Mouse (Mus musculus) forebrain, embryonic 15.5 days (tissue): ENCODE measurements around the gene Fscb. TPM values are rescaled to one million over a fixed set of nuclear protein-coding genes. Genes with fewer than 3 reads are reported as not detected.

Experiments used
- ATAC-seq: fragments of 200-750 bp; cut with Nextera tagmentation; replicated peaks from 2 replicates; pipeline ENCODE4 v1.8.0; 2017; ENCODE audit warnings: mild to moderate bottlenecking, moderate TSS enrichment, moderate library complexity
- H3K27ac ChIP-seq: fragments of 300-500 bp; sonication (generic); replicated peaks from 2 replicates; pipeline ENCODE4 v1.5.1; 2015; ENCODE audit warnings: mild to moderate bottlenecking, inconsistent platforms
- H3K27me3 ChIP-seq: fragments of 300-500 bp; sonication (generic); 2 replicates; pipeline ENCODE4 v1.6.1; 2015; ENCODE audit warnings: inconsistent platforms
- H3K36me3 ChIP-seq: fragments of 300-500 bp; sonication (generic); 2 replicates; pipeline ENCODE4 v1.6.1; 2015; ENCODE audit warnings: mild to moderate bottlenecking, inconsistent platforms
- H3K4me1 ChIP-seq: fragments of 300-500 bp; sonication (generic); 2 replicates; pipeline ENCODE4 v1.6.1; 2015; ENCODE audit warnings: inconsistent platforms
- H3K4me2 ChIP-seq: fragments of 300-500 bp; sonication (generic); replicated peaks from 2 replicates; pipeline ENCODE4 v1.6.1; 2015; ENCODE audit warnings: mild to moderate bottlenecking, inconsistent platforms
- H3K4me3 ChIP-seq: fragments of 300-500 bp; sonication (generic); 2 replicates; pipeline ENCODE4 v1.5.1; 2015; ENCODE audit warnings: mild to moderate bottlenecking, inconsistent platforms
- H3K9ac ChIP-seq: fragments of 300-500 bp; sonication (generic); replicated peaks from 2 replicates; pipeline ENCODE4 v1.6.1; 2015; ENCODE audit warnings: mild to moderate bottlenecking, inconsistent platforms
- H3K9me3 ChIP-seq: fragments of 300-500 bp; sonication (generic); 2 replicates; pipeline ENCODE4 v1.6.1; 2016; ENCODE audit warnings: inconsistent platforms
- WGBS: fragments of 180-500 bp; shearing (Covaris S2); methylation state at CpG from one replicate; pipeline ENCODE4 v1.1.7; 2015; ENCODE audit warnings: mixed read lengths; 5-methylcytosine and 5-hydroxymethylcytosine counted together
- polyA plus RNA-seq: library from polyadenylated mRNA; unstranded; fragments of >200 nt; fragmentation: Nextera tagmentation; extraction: Ambion mirVana; gene quantifications from 2 replicates; pipeline ENCODE4 v1.2.1, GENCODE M21; 2015

The Fscb gene
- polyA plus RNA-seq: not detected in 2 replicates

DNA sequence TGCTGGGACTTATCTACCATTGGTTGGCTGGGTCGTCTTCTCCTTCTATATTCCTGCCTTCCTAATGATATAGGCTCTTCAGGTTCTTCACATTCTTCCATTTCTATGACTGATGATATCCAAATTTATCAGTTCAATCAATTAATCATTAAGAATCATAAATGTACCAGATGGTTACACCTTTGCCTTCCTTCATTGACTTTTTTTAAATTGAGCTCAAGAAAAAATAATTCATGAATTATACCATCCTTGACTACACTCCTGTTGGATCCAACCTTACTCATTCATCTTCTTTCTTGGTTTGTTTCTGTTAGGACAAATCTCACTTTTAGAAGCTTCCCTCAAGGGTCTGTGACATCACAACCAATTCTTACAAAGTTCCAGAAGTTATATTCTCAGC lies at the start of gene Fscb:
Gene Fscb (minus strand): TSS at position 101 of the 400 bp plus-strand sequence.
- no peak for ATAC-seq
- Histone ChIP-seq H3K27me3 (no peaks in the 10 kb centered on the region), H3K36me3 (no peaks in the 10 kb centered on the region), H3K4me1 (no peaks in the 10 kb centered on the region), H3K27ac (no peak within 1 kb of the TSS), H3K4me3 (no peak within 1 kb of the TSS), H3K9ac (no peak within 1 kb of the TSS), H3K9me3 (no peaks in the 10 kb centered on the region), H3K4me2 (no peak within 1 kb of the TSS)
- 80% methylated on average over 1 of the region's 1 CpGs for WGBS

DNA sequence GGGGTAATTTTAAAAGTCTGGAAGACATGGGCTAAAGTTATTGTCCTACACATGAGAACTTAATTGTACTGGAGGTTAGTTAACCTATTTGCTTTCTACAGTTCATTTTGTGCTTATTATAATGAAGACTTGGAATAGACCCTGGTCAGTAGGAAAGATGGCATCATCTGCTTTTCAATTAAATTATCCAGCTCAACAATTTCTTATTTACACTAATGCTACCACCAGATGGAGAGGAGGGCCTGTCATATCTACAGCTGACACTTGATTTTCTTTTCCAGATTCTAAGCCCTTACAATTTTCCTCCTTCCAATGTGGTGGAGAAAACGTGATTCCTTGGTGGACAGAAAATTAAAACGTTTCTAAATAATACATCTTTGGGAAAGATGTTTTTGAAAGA lies 42.3 kb upstream of the Fscb start:
- 60% methylated on average over 2 of the region's 2 CpGs for WGBS

DNA sequence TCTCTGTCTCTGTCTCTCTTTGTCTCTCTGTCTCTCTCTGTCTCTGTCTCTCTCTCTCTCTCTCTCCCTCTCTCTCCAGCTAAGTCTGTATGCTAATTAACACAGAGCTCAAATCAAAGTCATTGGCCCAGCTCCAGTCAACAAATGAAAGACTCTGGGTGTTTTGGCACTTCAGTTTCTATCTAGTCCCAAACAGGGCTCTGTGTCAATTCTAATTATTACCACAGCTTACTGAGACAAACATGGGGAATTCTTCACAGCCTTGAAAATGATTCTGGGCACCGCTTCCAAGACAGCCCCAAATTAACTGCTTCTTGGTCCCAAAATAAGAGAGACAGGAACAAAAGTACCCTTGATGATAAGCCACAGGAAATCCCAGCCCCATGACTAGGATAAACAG lies 38.9 kb upstream of the Fscb start:
- 40% methylated on average over 1 of the region's 1 CpGs for WGBS

More for the DNA sequence above, 42.3 kb upstream of the Fscb start:
- H3K4me3 ChIP-seq: no peak overlapping the region
- H3K4me2 ChIP-seq: no peak overlapping the region
- H3K27me3 ChIP-seq: no peaks in the 10 kb centered on the region
- no peak for ATAC-seq
- H3K9ac ChIP-seq: no peak overlapping the region
- no peaks in the 10 kb centered on the region for H3K9me3 ChIP-seq
- H3K4me1 ChIP-seq: no peaks in the 10 kb centered on the region
- no peaks in the 10 kb centered on the region for H3K36me3 ChIP-seq
- no peak overlapping the region for H3K27ac ChIP-seq

DNA sequence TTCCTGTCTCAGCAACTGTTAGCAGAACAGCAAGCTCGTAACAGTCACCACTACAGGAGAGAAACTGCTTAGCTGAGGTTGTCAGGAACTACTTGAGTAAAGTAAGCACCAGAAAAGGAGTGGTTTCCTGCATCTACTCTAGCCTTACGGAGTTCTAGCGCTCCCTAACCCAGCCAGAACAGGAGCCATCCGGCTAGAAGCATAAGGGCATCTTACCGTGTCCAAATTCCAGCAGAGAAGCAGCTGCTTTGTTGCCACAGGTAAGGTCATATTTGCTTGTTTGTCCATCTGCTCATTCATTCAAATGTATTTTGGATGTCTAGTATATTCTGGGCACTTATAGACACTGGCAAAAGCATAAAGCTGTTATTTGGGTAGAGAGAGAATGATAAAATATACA lies 23.2 kb upstream of the Fscb start:
- Histone ChIP-seq H3K4me1 (no peaks in the 10 kb centered on the region), H3K4me2 (no peak overlapping the region), H3K36me3 (no peaks in the 10 kb centered on the region), H3K9me3 (no peaks in the 10 kb centered on the region), H3K9ac (no peak overlapping the region), H3K4me3 (no peak overlapping the region), H3K27me3 (no peaks in the 10 kb centered on the region), H3K27ac (no peak overlapping the region)
- no peak for ATAC-seq
- WGBS: 87% methylated on average over 5 of the region's 5 CpGs

More for the DNA sequence above, 38.9 kb upstream of the Fscb start:
- Histone ChIP-seq H3K27me3 (no peaks in the 10 kb centered on the region), H3K4me1 (no peaks in the 10 kb centered on the region), H3K36me3 (no peaks in the 10 kb centered on the region), H3K4me2 (no peak overlapping the region), H3K4me3 (no peak overlapping the region), H3K27ac (no peak overlapping the region; the same call in 1 of the 2 replicates), H3K9me3 (no peaks in the 10 kb centered on the region), H3K9ac (no peak overlapping the region)
- peak; percentile 89 for ATAC-seq

DNA sequence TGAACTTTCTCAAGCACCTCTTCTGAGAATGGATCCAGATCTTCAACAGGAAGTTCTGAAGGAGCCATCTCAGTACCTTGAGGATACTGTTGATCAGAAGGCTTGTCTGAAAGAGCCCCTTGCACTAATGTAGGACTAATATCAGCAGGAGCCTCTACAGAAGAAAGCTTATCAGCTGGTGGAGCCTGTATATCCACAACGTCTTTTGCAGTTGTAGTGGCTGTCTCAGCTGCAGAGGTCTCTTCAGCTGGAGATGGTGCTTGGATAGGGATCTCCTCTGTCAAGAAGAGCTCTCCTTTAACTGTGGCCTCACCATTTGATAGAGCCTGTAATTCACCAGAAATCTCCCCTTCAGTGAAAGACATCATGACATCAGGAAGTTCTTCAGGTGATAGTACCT lies 875 bp downstream of the Fscb start:
- Histone ChIP-seq H3K36me3 (no peaks in the 10 kb centered on the region), H3K4me1 (no peaks in the 10 kb centered on the region), H3K27ac (no peak overlapping the region), H3K4me2 (no peak overlapping the region), H3K9ac (no peak overlapping the region), H3K4me3 (no peak overlapping the region), H3K27me3 (no peaks in the 10 kb centered on the region), H3K9me3 (no peaks in the 10 kb centered on the region)
- 78% methylated on average over 1 of the region's 1 CpGs for WGBS
- no peak for ATAC-seq

DNA sequence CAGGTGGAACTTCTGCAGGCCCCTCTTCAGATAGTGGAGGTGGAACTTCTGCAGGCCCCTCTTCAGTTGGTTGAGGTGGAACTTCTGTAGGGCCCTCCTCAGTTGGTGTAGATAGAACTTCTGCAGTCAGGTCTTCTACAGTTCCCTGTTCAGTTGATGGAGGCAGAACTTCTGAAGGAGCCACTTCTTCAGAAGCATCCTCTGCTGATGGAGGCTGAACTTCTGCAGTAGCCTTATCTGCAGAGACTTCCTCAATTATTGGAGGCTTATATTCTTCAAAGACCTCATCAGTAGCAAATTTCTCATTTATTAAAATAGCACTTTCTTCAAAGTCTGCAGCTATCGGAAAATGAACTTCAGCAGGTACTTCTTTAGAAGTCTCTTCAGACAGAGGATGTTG lies 1.4 kb downstream of the Fscb start:
- Histone ChIP-seq H3K9ac (no peak overlapping the region), H3K4me1 (no peaks in the 10 kb centered on the region), H3K27me3 (no peaks in the 10 kb centered on the region), H3K9me3 (no peaks in the 10 kb centered on the region), H3K4me3 (no peak overlapping the region), H3K27ac (no peak overlapping the region), H3K36me3 (no peaks in the 10 kb centered on the region), H3K4me2 (no peak overlapping the region)
- 93% methylated on average over 1 of the region's 1 CpGs for WGBS
- no peak for ATAC-seq

DNA sequence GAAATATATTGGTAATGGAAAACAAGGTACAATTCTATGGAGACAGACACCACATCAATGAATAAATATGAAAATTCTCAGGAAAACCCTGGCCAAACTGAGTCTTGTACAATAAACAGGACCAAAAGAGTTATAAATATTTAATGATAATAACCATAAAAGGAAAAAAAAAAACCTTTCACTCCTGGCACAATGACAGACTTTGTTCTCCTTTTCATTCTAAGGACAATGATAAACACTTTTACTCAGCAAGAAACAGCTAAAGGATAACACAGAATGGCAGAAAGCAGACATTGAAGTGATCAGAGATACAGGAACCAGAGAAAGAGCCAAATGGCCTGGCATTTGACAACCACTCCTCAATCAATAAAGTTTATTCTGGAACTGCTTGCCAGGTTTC lies 19.3 kb downstream of the Fscb start:
- Histone ChIP-seq H3K27me3 (no peaks in the 10 kb centered on the region), H3K4me1 (no peaks in the 10 kb centered on the region), H3K4me3 (no peak overlapping the region), H3K36me3 (no peaks in the 10 kb centered on the region), H3K9ac (no peak overlapping the region), H3K27ac (no peak overlapping the region), H3K9me3 (no peaks in the 10 kb centered on the region), H3K4me2 (no peak overlapping the region)
- no peak for ATAC-seq

DNA sequence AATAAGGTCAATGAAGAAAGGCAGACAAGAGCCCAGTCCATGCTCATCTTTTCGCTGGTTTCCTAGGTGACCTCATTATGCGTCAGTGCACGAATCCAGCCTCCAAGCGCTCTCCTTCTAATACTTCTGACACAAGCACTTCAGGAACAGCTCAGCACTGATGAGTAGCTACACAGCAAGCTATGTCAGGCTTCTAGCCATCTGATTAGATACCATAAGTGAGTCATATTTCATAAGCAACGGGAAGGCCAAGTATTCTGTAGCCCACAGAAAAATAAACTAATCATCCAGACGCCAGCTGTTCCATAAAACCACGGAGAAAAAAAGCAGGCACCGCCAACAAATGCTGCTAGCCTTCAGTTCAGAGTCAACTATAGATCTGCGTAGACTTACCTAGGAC lies 24.6 kb downstream of the Fscb start:
- Histone ChIP-seq H3K4me1 (no peaks in the 10 kb centered on the region), H3K4me3 (no peak overlapping the region), H3K4me2 (no peak overlapping the region), H3K27ac (no peak overlapping the region), H3K36me3 (no peaks in the 10 kb centered on the region), H3K9me3 (no peaks in the 10 kb centered on the region), H3K9ac (no peak overlapping the region), H3K27me3 (no peaks in the 10 kb centered on the region)
- WGBS: 83% methylated on average over 9 of the region's 9 CpGs
- ATAC-seq: no peak

DNA sequence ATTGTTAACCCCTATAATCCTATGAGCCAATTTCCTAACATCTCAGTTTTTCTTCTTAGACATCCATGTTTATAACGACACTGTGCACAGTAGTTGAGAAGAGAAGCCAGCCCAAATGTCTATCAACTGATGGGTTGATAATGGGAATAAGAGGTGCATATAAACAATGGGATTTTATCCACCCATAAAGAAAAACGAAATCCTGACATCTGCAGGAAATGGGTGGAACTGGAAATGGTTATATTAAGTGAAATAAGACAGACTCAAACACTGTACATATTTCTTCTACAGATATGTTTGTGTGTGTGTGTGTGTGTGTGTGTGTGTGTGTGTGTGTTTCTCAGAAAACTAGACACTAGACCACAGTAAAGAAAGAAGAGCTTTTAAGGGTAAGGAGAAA lies 37.8 kb downstream of the Fscb start:
- no peaks in the 10 kb centered on the region for H3K4me1 ChIP-seq
- H3K9ac ChIP-seq: no peak overlapping the region
- H3K9me3 ChIP-seq: no peaks in the 10 kb centered on the region
- H3K27me3 ChIP-seq: no peaks in the 10 kb centered on the region
- H3K4me3 ChIP-seq: no peak overlapping the region
- no peaks in the 10 kb centered on the region for H3K36me3 ChIP-seq
- 47% methylated on average over 2 of the region's 2 CpGs for WGBS
- H3K4me2 ChIP-seq: no peak overlapping the region
- no peak for ATAC-seq
- H3K27ac ChIP-seq: no peak overlapping the region
